In the genomic region with DNA sequence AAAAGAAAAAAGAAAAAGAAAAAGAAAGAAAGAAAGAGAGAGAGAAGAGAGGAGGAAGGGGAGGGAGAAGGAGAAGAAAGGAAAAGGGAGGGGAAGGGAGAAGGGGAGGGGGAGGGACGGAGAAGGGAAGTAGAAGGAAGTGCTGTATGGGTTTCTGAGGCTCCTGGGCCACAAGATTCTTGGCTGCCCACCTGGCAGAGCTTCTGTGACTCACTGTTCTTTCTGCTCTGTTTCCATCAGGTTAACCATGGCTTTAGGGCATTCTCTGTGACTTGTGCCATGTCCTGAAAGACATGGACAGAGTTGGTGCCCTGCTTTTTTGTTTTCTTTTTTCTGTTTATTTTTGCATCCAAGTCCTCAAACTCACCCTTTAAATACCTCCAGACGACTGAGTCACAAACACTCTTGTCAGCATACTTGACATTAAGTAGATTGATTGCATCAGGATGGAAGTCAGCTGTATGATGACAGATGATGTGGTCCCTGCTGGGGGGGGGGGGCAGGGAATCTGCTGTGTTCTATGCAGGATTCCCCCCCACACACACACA, we compare ENCODE assay signal across 20 mouse cellular contexts. TPM values are rescaled to one million over a fixed set of nuclear protein-coding genes. Genes with fewer than 3 reads are reported as not detected.
"Had no signal": no experiment of that assay in that cellular context is flagged by ENCODE, and none has a peak within 500 bp of the region (broad histone marks: within the 10 kb centered on the region; RNA-seq: fewer than 3 reads in every experiment).

No protein-coding gene starts in this region.

- H3K27me3 ChIP-seq: liver, embryonic 13.5 days; lung, embryonic 15.5 days; neural tube, embryonic 12.5 days had no signal

- H3K36me3 ChIP-seq: limb, embryonic 10.5 days; liver, embryonic 13.5 days; lung, embryonic 15.5 days; midbrain, embryonic 10.5 days; neural tube, embryonic 12.5 days had no signal

- DNase-seq: kidney, adult 9 months; kidney, postnatal 4 days; liver, embryonic 13.5 days; liver, postnatal 0 days; lung, postnatal 36 days; midbrain, embryonic 14.5 days; thymus, postnatal 4 days had no signal

- ATAC-seq: liver, postnatal 0 days had no signal

- H3K4me1 ChIP-seq: liver, embryonic 13.5 days; lung, embryonic 15.5 days; midbrain, embryonic 10.5 days; neural tube, embryonic 12.5 days had no signal

- H3K9me3 ChIP-seq: limb, embryonic 10.5 days; liver, embryonic 13.5 days; lung, embryonic 15.5 days; midbrain, embryonic 10.5 days; neural tube, embryonic 12.5 days had no signal

- H3K9ac ChIP-seq: liver, embryonic 13.5 days; liver, postnatal 0 days; lung, embryonic 15.5 days; neural tube, embryonic 12.5 days had no signal

- H3K27ac ChIP-seq: kidney, postnatal 0 days; layer of hippocampus, adult 2 months; limb, embryonic 10.5 days; liver, embryonic 13.5 days; lung, embryonic 15.5 days; midbrain, embryonic 10.5 days; neural tube, embryonic 12.5 days; stomach, postnatal 0 days had no signal

- H3K4me3 ChIP-seq: layer of hippocampus, adult 2 months; limb, embryonic 10.5 days; liver, embryonic 13.5 days; lung, embryonic 15.5 days; midbrain, embryonic 10.5 days; neural tube, embryonic 12.5 days had no signal

- H3K4me2 ChIP-seq: liver, embryonic 13.5 days; lung, embryonic 15.5 days; neural tube, embryonic 12.5 days had no signal

RNA-seq across cellular contexts. Expression of a gene that starts 43.0 kb away (rescaled TPM):
- total RNA-seq: layer of hippocampus, adult 2 months; layer of hippocampus, postnatal 14 days; left cerebral cortex, adult 18-20 months; left cerebral cortex, postnatal 14 days; megakaryocyte, adult 5-6 weeks; neutrophil, adult 5-6 weeks had no signal
- polyA plus RNA-seq: kidney, postnatal 0 days; limb, embryonic 10.5 days; limb, embryonic 14.5 days; midbrain, embryonic 10.5 days; midbrain, embryonic 14.5 days; neural tube, embryonic 12.5 days; stomach, postnatal 0 days had no signal
